Mouse (Mus musculus) brain, embryonic 14.5 days (tissue): ENCODE results near the gene Rps17.

Source experiments
- CTCF ChIP-seq: fragments of 200-500 bp; IDR thresholded peaks from 2 replicates; pipeline ENCODE4 v1.5.1; 2012; ENCODE audit warnings: inconsistent platforms, mild to moderate bottlenecking, moderate library complexity, borderline replicate concordance; ENCODE audit not compliant: insufficient read depth, insufficient read length; ENCODE audit errors: extremely low read depth
- POLR2A ChIP-seq: fragments of 200-500 bp; IDR thresholded peaks from 2 replicates; pipeline ENCODE4 v1.6.1; 2012; ENCODE audit warnings: mild to moderate bottlenecking, inconsistent platforms, borderline replicate concordance; ENCODE audit not compliant: poor library complexity, insufficient read depth, insufficient read length, severe bottlenecking; ENCODE audit errors: extremely low read depth

GRCm38 (mm10) chr7:81379363-81379762, 34.3 kb upstream of the Rps17 start:
- TF ChIP-seq CTCF (no peak), POLR2A (no peak)
